Mouse (Mus musculus) telencephalon, adult 2 months (tissue): ENCODE results near the gene Rassf1.
A peak's percentile ranks its signal among the peaks of the same experiment; 100 is the strongest.

Experiments
- DNase-seq: peaks from one replicate; pipeline ENCODE4 v3.0.0-alpha.2; 2011; ENCODE audit warnings: low read depth, low spot score

Gene Rassf1

DNA sequence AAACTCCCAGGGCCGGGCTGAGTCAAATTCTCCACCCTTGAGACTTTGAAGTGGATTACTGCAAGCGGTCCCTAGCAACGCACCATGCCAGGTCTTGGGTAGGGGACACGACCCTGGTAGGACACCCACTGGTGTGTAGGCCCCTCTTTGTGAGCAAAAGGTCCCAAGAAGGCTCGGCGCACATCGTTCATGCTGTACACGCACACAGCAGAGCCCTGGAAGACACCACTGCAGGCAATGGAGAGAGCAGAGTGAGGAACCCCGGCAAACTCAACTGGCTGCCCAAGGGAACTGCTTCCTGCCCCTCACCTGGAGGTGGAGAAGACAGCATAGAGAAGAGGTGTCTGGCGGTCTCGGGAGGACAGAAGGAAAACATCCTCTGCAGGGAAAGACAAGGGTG is 49.9 kb downstream of the Rassf1 start:
- DNase-seq: no peak

DNA sequence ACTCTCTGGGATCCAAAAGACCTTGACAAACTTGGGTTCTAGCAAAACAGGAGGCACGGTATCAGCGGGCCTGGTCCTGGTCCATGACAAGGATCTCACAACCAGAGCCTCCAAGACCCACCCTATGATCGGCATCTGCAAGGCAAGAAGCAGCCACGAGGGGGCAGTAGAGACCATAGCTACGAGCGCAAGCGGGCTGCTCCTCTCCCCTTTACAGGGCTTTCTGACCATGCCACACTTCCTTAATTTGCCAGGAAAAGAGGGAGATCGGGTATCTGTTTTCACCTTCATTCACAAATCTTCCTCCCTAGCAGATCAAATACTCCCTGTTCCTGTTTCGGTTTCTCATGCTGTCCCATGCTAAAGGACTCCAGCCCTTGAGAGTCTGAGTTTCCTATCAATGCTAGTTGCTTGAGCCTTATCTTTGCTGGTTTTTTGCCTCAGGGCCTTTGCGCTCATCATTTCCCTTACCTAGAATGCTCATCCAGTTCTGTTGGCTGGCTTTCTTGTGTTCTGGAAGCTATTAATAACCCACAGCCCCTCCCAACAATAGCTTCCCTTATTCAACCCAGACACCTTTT is 50.8 kb downstream of the Rassf1 start:
- peak; percentile 53 for DNase-seq

DNA sequence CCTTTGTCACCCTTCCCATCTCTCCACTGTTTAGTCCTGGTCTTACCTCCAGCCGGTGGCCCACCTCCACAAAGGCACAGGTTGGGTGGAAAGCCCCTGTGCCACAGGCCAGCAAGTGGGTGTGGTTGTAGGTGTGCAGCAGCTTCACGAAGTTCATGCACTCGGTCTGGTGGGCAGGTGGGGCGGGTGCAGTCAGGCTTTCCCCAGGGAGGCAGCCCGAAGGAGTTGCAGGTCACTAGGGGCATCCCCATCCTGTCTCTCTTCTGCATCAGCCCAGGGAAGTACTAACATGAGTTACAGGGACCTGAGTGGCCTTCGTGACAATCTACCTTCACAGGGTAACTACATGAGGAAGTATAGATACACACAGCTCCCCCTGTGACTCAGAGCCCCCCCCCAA is 51.9 kb downstream of the Rassf1 start:
- no peak for DNase-seq

DNA sequence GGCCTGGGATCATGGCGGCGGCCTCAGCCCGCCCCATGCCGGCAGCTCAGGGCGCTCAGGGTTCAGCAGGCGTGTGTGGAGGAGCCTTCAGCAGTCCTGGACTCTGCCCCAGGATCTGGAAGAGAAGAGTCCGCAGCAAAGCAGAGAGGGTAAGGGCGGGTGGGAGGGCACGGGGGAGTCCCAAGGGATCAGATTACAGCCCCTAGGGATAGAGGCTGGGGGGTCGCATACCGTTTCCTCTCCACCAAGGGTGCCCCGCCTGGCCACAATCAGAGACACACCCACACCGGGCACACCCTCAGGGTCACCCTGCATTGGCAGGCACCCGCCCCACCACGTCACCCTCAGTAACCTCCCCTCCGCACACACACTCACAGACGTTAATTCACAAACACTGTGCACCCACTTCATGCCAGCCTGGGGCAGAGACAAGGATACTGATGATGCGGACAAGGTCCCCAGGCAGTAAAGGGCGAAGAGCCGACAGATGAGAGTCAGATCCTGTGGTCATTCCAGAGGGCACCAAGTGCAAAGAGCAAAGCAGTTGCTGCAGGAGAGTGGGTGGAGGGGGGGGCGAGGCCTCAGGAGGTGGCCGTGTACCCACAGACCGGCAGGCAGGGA is 53.8 kb downstream of the Rassf1 start:
- DNase-seq: no peak

DNA sequence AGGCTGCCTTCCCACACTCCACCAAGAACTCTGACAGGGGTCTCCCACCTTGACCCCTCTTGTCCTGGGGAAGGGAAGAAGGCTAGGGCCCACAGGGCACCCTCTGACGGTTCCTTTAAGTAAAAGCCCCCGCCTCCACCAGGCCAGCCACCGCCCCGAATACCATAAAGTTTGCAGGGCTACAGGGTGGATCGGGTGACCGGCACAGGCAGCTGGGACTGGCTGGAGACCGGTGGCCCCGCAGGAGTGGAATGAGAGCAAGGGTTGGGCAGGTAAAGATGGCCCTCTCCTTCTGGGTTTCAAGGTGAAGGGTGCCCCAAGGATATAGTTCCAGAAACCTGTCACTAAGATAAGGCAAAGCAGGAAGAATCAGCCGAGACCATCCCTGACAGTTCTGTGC is 55.2 kb downstream of the Rassf1 start:
- DNase-seq: no peak

DNA sequence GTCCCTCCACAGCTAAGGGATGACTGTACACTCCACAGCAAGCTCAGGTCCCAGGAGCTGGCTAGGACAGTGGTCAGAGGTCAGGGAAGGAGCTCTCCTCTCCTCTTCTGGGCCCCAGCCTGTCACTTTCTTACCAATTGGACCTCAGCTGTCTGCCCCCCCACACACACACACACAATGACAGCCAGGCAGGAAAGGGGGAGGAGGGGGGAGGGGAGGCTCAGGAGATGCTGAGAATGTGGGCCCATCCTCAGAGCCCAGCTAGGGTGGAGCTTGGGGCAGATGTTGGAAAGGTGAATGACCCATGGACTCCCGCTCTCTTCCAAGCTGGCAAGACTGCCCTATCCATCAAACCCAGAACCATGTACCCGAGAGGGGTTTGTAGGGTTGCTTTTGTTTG is 55.7 kb downstream of the Rassf1 start:
- no peak for DNase-seq

DNA sequence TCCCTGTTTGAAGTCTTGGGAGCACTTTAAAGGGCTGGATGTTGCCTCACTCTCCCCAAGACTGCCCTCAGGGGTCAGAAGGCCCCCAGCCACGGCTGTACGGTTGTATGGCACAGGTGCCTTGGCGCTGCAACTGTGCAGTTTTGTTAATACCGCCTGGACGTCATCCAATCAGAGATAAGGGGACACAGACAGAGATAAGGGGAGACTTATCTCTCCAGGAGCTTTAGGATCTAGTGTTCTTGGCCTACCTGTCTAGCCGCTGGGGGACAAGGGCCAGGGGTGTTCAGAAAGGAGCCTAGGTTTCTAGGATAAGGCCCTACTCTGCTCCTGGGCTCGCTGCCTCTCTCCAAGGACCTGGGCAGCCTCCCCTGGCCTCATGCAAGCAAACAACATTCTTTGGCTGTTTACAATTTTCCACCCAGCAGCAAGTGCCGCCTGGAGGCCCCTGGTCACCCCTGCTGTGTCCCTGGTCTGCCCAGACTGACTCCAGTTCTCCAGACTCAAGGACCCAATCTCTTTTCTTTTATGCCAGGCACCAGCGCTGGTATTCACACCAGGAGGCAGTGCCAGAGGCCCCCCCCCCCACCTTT is 56.4 kb downstream of the Rassf1 start:
- DNase-seq: no peak

DNA sequence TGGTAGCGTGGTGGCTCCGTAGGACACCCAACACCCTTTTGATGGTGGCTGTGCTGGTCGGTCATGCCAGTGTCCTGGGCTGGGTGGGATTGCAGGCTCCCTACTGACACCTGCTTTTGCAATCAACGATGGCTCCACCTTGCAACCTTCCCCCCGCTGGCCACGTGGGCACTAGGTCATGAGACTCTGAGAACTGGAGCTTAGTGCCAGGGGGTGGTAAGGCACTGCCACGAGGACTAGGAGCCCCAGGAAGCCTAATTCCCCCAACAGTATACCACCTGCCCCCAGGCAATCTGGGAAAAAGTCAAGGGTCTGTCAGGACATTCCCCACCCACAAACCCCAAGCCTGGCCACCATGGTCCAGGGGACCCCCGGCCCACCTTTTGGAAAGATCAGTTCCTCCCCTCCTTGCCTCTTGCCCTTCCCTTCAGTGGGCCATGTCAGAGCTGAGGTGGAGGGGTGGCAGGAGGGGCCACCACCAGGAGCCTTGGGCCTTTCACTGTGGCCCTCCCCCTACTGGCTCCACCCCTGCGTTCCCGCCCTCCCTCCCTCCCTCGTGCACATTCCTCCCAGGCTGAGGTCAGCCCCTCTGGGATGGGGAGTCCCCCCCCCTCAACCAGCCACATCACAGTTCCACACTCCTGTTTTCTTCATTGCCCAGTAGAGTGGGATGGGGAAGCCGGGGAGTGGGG is 57.5 kb downstream of the Rassf1 start, which contains the start of gene Sema3b:
Sema3b (minus strand) TSS at position 489 of the 692 bp plus-strand sequence.
- no peak for DNase-seq

DNA sequence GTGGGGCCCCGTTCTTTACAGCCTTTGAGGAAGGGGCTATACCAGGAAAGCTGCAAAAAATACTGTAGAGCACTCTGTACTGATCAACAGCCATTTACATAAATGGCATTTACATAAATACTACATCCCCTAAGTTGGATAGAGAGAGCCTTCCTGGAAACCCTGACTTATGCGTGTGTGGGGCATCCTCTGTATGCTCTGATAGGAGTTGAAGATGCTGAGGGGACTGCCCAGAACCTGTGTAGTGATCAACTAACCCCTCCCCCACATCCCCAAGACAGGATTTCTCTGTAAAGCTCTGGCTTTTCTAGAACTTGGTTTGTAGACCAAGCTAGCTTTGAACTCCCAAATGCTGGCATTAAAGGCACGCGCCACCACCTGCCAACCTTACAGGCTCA is 58.1 kb downstream of the Rassf1 start:
- no peak for DNase-seq

DNA sequence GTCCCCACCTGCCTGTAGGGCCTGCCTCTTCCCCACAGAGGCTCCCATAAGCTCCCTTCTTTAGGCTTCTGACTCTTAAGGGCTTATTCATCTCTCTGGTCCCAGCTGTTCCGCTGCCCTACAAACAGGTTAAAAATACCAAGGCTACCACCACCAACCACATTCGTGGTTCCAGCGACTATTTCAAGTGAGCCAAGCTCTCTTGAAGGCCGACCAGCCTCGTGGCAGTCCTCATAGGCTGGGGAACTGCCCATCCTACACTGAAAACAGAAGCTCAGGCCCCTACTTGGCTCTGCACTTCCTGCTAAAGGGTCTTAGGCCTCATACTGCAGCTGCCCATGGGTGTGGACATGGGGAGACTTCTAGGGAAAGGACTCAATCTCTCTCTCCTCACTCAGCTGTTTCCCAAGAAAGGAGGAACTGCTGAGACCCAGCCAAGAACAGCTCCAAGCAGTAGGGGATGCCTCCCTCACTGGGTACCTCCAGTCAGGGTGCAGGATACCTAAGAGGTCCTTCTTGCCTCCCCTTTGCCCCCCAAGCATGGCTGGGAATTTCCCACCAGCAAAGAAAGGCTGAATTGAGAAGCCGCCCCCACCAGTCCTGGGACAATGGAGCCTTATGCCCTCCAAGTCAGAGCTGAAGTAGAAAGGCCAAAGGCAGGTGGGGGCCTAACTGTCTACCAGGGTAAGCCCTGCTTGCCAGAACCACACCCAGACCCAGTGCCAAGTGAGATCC is 60.3 kb downstream of the Rassf1 start:
- peak; percentile 60 for DNase-seq
